Mouse (Mus musculus) intestine, postnatal 0 days (tissue): Measurements from ENCODE around the gene Cfap54. TPM values are rescaled to one million over a fixed set of nuclear protein-coding genes. Genes with fewer than 3 reads are reported as not detected.

Source experiments
- ATAC-seq: fragments of 200-750 bp; cut with Nextera tagmentation; 2 replicates; pipeline ENCODE4 v1.8.0; 2017; ENCODE audit warnings: mild to moderate bottlenecking, moderate TSS enrichment, moderate library complexity
- H3K27ac ChIP-seq: fragments of 300-500 bp; sonication (generic); 2 replicates; pipeline ENCODE4 v1.5.1; 2014; ENCODE audit warnings: mild to moderate bottlenecking, low read depth, low read length, moderate library complexity
- H3K27me3 ChIP-seq: fragments of 300-500 bp; sonication (generic); replicated peaks from 2 replicates; pipeline ENCODE4 v1.6.1; 2014; ENCODE audit warnings: low read length, mixed read lengths; ENCODE audit not compliant: control insufficient read depth, insufficient read depth
- H3K36me3 ChIP-seq: fragments of 300-500 bp; sonication (generic); 2 replicates; pipeline ENCODE4 v1.6.1; 2014; ENCODE audit warnings: mild to moderate bottlenecking, moderate library complexity; ENCODE audit not compliant: control insufficient read depth, insufficient read depth
- H3K4me1 ChIP-seq: fragments of 300-500 bp; sonication (generic); replicated peaks from 2 replicates; pipeline ENCODE4 v1.6.1; 2014; ENCODE audit warnings: antibody characterized with exemption, low read length, mixed read lengths; ENCODE audit not compliant: control insufficient read depth, insufficient read depth
- H3K4me2 ChIP-seq: fragments of 300-500 bp; sonication (generic); replicated peaks from 2 replicates; pipeline ENCODE4 v1.6.1; 2014; ENCODE audit warnings: low read depth, mild to moderate bottlenecking, moderate library complexity
- H3K4me3 ChIP-seq: fragments of 300-500 bp; sonication (generic); 2 replicates; pipeline ENCODE4 v1.5.1; 2014; ENCODE audit warnings: low read depth, low read length
- H3K9ac ChIP-seq: fragments of 300-500 bp; sonication (generic); 2 replicates; pipeline ENCODE4 v1.6.1; 2014; ENCODE audit warnings: mild to moderate bottlenecking, low read depth, low read length
- H3K9me3 ChIP-seq: fragments of 300-500 bp; sonication (generic); 2 replicates; pipeline ENCODE4 v1.6.1; 2016; ENCODE audit warnings: mixed run types; ENCODE audit not compliant: control insufficient read depth
- CTCF ChIP-seq: sonication (generic); IDR thresholded peaks from 2 replicates; pipeline ENCODE4 v1.5.1; 2016; ENCODE audit warnings: low read depth, mild to moderate bottlenecking, control low read depth, antibody characterized with exemption, moderate library complexity
- WGBS: fragments of 180-500 bp; shearing (Covaris S2); extraction: QIAGEN DNeasy Blood & Tissue Kit; methylation state at CpG from one replicate; pipeline ENCODE4 v1.1.7; 2014; 5-methylcytosine and 5-hydroxymethylcytosine counted together
- polyA plus RNA-seq: library from polyadenylated mRNA; unstranded; fragments of >200 nt; fragmentation: Nextera tagmentation; extraction: Ambion mirVana; gene quantifications from 2 replicates; pipeline ENCODE4 v1.2.1, GENCODE M21; 2015

Cfap54 gene
- polyA plus RNA-seq, 1 experiment from 2014 or later, result not detected

- 65% methylated on average over 9 of the region's 9 CpGs for WGBS
- Histone ChIP-seq H3K4me3 (no peak overlapping the region), H3K4me1 (no peaks in the 10 kb centered on the region), H3K27ac (no peak overlapping the region), H3K27me3 (no peaks in the 10 kb centered on the region), H3K4me2 (no peak overlapping the region), H3K9me3 (no peaks in the 10 kb centered on the region), H3K9ac (no peak overlapping the region), H3K36me3 (no peaks in the 10 kb centered on the region)
- TF ChIP-seq CTCF, result peak; percentile 76
- ATAC-seq, result peak; percentile 64; the same call in 1 of the 2 replicates
These were observed 11.1 kb downstream of the Cfap54 start for GRCm38 (mm10) chr10:93070121-93070898.

- Histone ChIP-seq H3K4me1 (no peaks in the 10 kb centered on the region), H3K27me3 (no peaks in the 10 kb centered on the region), H3K9ac (no peak overlapping the region), H3K9me3 (no peaks in the 10 kb centered on the region), H3K27ac (no peak overlapping the region), H3K4me3 (no peak overlapping the region), H3K4me2 (no peak overlapping the region), H3K36me3 (no peaks in the 10 kb centered on the region)
- whole genome bisulfite sequencing, result 68% methylated on average over 6 of the region's 6 CpGs
- TF ChIP-seq CTCF, result no peak
- ATAC-seq, result no peak
These were observed 11.7 kb downstream of the Cfap54 start for GRCm38 (mm10) chr10:93069721-93070120.

DNA sequence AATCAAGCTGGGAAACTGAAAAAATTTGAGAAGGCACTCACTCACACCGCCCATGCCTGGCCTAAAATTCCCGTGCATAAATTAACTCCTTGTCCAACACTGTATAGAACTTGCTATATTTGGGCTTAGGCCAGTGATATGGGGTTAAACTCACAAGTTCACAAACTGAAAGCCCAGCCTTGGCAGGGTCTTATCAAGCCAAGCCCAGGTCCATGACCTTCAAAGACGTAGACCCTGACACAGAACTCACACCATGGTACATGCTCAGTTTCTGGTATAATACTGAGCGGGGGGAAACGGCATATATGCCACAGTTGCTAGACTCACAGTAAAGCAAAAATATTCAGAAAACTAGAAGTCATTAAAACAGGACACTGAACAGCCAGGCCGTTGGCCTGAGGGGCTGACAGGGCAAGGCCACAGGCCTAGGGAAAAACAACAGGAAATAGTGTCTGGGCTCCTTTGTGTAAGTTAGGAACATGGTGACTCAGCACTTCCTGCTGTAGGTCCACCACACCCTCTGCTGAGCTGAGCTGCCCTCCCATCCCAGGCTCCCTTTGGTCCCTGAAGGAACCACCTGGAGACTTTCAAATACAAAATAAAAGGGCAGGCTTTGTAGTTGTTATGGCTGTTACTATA is 12.3 kb downstream of the Cfap54 start:
- WGBS, result 75% methylated on average over 6 of the region's 6 CpGs
- no peak overlapping the region for H3K27ac ChIP-seq

GRCm38 (mm10) chr10:93064973-93065372 is 16.4 kb downstream of the Cfap54 start:
- Histone ChIP-seq H3K4me1 (no peaks in the 10 kb centered on the region), H3K4me3 (no peak overlapping the region), H3K9me3 (no peaks in the 10 kb centered on the region), H3K27me3 (no peaks in the 10 kb centered on the region), H3K27ac (no peak overlapping the region), H3K36me3 (no peaks in the 10 kb centered on the region), H3K9ac (no peak overlapping the region), H3K4me2 (no peak overlapping the region)
- ATAC-seq, result no peak
- 87% methylated on average over 10 of the region's 10 CpGs for WGBS
- no peak for TF ChIP-seq CTCF

More for the DNA sequence above, 12.3 kb downstream of the Cfap54 start:
- Histone ChIP-seq H3K27me3 (no peaks in the 10 kb centered on the region), H3K9me3 (no peaks in the 10 kb centered on the region), H3K4me1 (no peaks in the 10 kb centered on the region), H3K9ac (no peak overlapping the region), H3K36me3 (no peaks in the 10 kb centered on the region), H3K4me3 (no peak overlapping the region), H3K4me2 (no peak overlapping the region)
- no peak for TF ChIP-seq CTCF
- peak; percentile 36; the same call in 1 of the 2 replicates for ATAC-seq

DNA sequence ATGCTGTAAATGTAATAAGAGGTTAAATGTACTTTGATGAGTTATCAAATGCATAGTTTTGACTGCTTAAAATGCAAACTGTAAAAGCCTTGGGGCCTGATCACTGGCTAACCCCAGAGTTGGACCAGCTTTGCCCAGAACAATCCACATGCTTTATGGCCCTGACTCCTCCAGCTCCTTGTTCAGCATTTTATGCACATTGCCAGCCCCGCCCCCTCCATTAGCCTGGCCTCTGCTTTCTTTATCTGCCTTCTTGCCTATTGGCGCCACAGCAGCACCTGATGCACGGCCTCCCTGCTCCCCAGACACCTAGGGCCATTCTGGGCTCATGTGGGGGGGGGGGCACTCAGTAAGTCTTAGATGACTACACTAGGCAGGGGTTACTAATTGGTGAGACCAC is 17.8 kb downstream of the Cfap54 start:
- 37% methylated on average over 3 of the region's 3 CpGs for WGBS
- H3K36me3 ChIP-seq, result no peaks in the 10 kb centered on the region
- H3K4me2 ChIP-seq, result no peak overlapping the region
- H3K4me3 ChIP-seq, result no peak overlapping the region
- H3K9ac ChIP-seq, result no peak overlapping the region
- no peak for TF ChIP-seq CTCF
- no peaks in the 10 kb centered on the region for H3K27me3 ChIP-seq
- peak; percentile 41; the same call in 1 of the 2 replicates for ATAC-seq
- no peaks in the 10 kb centered on the region for H3K4me1 ChIP-seq
- no peaks in the 10 kb centered on the region for H3K9me3 ChIP-seq
- no peak overlapping the region for H3K27ac ChIP-seq

DNA sequence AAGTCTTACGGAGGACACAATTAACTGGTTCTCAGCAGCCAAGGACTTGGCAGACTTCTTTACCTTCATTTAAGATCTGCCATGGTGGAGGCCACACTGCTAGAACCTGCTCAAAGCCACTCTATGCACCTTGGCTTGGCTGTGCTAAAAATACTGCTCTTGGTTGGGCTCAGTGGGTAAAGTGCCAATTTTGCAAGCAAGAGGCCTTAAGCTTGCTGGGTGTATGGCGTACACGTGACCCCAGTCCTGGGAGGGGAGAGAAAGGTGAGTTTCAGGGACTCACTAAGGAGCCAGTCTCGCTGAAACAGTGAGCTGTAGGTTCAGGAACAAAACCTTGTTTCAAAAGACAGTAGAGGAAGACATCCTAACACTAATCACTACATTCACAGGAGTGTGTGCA is 19.0 kb downstream of the Cfap54 start:
- no peak for ATAC-seq
- no peak overlapping the region for H3K27ac ChIP-seq
- H3K4me3 ChIP-seq, result no peak overlapping the region
- no peaks in the 10 kb centered on the region for H3K27me3 ChIP-seq
- H3K4me1 ChIP-seq, result no peaks in the 10 kb centered on the region
- H3K4me2 ChIP-seq, result no peak overlapping the region
- TF ChIP-seq CTCF, result no peak
- no peak overlapping the region for H3K9ac ChIP-seq
- no peaks in the 10 kb centered on the region for H3K36me3 ChIP-seq
- no peaks in the 10 kb centered on the region for H3K9me3 ChIP-seq
- WGBS, result 89% methylated on average over 4 of the region's 4 CpGs
